Mouse (Mus musculus): Measurements from ENCODE around the gene Epor. TPM values are rescaled to one million over a fixed set of nuclear protein-coding genes. Genes with fewer than 3 reads are reported as not detected.
A peak's percentile ranks its signal among the peaks of the same experiment; 100 is the strongest.

Gene Epor
- polyA plus RNA-seq, 1 experiment from 2014 or later: 2.1 TPM

- H3K27ac ChIP-seq (replicated peaks): peak overlapping the region; percentile 71
- peak overlapping the region; percentile 64 for H3K4me3 ChIP-seq
- H3K9me3 ChIP-seq: no peaks in the 10 kb centered on the region
- H3K9ac ChIP-seq: peak overlapping the region; percentile 82
- peaks cover 14% of the 10 kb centered on the region for H3K4me1 ChIP-seq (replicated peaks)
- ATAC-seq (ENCODE audit: low read depth): peak; percentile 80
- WGBS: 1% methylated on average over 35 of the region's 35 CpGs
- H3K36me3 ChIP-seq: 0 out of 2 replicates have a peak, but pooled peaks cover 9% of the 10 kb centered on the region
- H3K4me2 ChIP-seq: peak overlapping the region; percentile 89
- H3K27me3 ChIP-seq: peaks cover 25% of the 10 kb centered on the region
Observed at GRCm38 (mm10) chr9:21917493-21918034, 45.7 kb downstream of the Epor start.

DNA sequence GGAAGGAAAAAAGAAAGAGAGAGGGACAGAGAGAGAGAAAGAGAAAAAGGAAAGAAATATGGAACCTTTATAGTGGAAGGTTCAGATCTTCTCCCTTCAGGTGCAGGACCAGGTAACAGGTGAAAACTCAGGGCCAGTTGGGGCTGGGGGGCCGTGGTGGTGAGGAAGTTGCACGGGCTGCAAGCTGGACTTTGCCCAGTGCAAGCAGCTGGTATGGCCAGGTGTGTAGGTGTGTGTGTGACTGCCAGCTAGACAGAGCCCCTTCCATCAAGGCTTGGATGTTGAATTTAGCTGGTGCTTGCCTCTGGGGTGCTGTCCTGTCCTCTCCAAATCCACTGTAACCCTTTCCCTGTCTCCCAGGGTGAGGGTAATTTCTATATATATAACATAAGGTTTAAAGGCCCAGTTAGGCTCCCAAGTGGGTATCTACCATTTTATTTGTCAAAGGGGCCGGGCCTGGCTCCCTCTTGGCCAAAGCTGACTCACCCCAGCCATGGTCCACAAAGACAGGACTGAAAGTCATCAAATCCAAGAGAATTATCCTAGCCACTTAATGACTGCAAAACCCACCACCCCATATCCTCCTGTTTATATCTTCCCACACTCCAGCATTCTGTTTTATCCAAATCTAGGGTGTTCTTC, 46.3 kb downstream of the Epor start:
- H3K4me3 ChIP-seq: peak overlapping the region; percentile 64
- peaks cover 14% of the 10 kb centered on the region for H3K4me1 ChIP-seq (replicated peaks)
- no peak for ATAC-seq (ENCODE audit: low read depth)
- H3K9me3 ChIP-seq: no peaks in the 10 kb centered on the region
- 64% methylated on average over 3 of the region's 3 CpGs for WGBS
- peaks cover 25% of the 10 kb centered on the region for H3K27me3 ChIP-seq
- peak overlapping the region; percentile 71; the same call in 1 of the 2 replicates for H3K27ac ChIP-seq (replicated peaks)
- H3K36me3 ChIP-seq: 0 out of 2 replicates have a peak, but pooled peaks cover 9% of the 10 kb centered on the region
- peak overlapping the region; percentile 89 for H3K4me2 ChIP-seq
- peak overlapping the region; percentile 82 for H3K9ac ChIP-seq

DNA sequence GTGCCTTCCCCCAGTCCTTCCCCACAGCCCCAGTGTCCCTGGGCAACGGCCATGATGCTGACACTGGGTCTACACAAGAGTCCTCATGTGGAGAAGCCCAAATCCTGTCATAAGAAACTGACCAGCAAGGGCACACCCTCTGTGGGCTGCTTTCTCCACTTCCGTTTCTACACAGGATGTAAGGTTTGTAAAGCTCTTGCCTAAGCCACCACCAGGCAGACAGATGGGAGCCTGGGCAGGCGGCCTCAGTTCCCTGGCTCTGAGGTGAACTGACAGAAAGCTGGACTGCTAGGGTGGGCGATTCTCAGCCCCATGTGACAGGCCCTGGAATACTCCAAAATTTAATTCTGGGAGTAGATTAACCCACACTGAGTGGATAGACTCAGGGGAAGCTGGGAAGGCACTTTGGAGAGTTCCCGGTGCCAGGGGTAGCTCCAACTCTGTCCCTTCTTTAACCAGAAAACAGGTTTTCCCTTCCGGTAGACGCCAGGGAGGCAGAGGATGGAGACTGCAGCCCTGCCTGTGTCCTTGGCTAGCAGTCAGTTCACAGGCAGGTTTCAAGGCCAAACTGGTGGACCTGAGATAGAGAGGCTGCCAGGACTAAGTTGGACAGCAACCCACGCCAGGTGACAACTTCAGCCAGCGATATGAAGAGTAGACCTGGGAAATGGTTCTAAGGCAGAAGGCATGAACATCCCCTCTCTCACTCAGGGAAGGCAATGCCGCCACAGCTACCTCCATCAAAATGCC, 53.7 kb downstream of the Epor start:
- H3K9me3 ChIP-seq: 0 out of 2 replicates have a peak, but pooled peaks cover 3% of the 10 kb centered on the region
- no peak overlapping the region for H3K9ac ChIP-seq
- no peaks in the 10 kb centered on the region for H3K4me1 ChIP-seq (replicated peaks)
- no peak overlapping the region for H3K27ac ChIP-seq (replicated peaks)
- no peak overlapping the region for H3K4me2 ChIP-seq
- ATAC-seq (ENCODE audit: low read depth): no peak
- peaks cover 17% of the 10 kb centered on the region; the same call in 1 of the 2 replicates for H3K36me3 ChIP-seq
- peaks cover under 1% of the 10 kb centered on the region; the same call in 1 of the 2 replicates for H3K27me3 ChIP-seq
- no peak overlapping the region for H3K4me3 ChIP-seq
- 83% methylated on average over 10 of the region's 10 CpGs for WGBS

Other genes with a start within 250 kb of the Epor start
- 13.8 and 16.1 TPM in 2 replicates for gene Ldlr, start 240.0 kb downstream of the Epor start, polyA plus RNA-seq (2015; fragmentation: Nextera tagmentation; extraction: Ambion mirVana)
- 17.5 and 21.0 TPM in 2 replicates for gene Spc24, start 203.2 kb downstream of the Epor start, polyA plus RNA-seq (2015; fragmentation: Nextera tagmentation; extraction: Ambion mirVana)
- gene Kank2, start 164.8 kb downstream of the Epor start, polyA plus RNA-seq (2015; fragmentation: Nextera tagmentation; extraction: Ambion mirVana): 5.3 and 5.9 TPM in 2 replicates
- gene Angptl8, start 128.0 kb downstream of the Epor start, polyA plus RNA-seq (2015; fragmentation: Nextera tagmentation; extraction: Ambion mirVana): 0.46 and 0.72 TPM in 2 replicates
- 21.3 and 22.8 TPM in 2 replicates for gene Dock6, start 110.9 kb downstream of the Epor start, polyA plus RNA-seq (2015; fragmentation: Nextera tagmentation; extraction: Ambion mirVana)
- gene Rab3d, start 45.3 kb downstream of the Epor start, polyA plus RNA-seq (2015; fragmentation: Nextera tagmentation; extraction: Ambion mirVana): 25.9 and 26.2 TPM in 2 replicates
- gene Ccdc159, start 36.0 kb downstream of the Epor start, polyA plus RNA-seq (2015; fragmentation: Nextera tagmentation; extraction: Ambion mirVana): 7.6 and 8.3 TPM in 2 replicates
- 41.7 and 47.4 TPM in 2 replicates for gene Tmem205, start 36.0 kb downstream of the Epor start, polyA plus RNA-seq (2015; fragmentation: Nextera tagmentation; extraction: Ambion mirVana)
- gene Plppr2, start 26.5 kb downstream of the Epor start, polyA plus RNA-seq (2015; fragmentation: Nextera tagmentation; extraction: Ambion mirVana): 69.5 and 73.1 TPM in 2 replicates
- gene Swsap1, start 7.8 kb downstream of the Epor start, polyA plus RNA-seq (2015; fragmentation: Nextera tagmentation; extraction: Ambion mirVana): 8.8 and 10.7 TPM in 2 replicates
- 1.7 and 1.9 TPM in 2 replicates for gene Rgl3, start 25.9 kb upstream of the Epor start, polyA plus RNA-seq (2015; fragmentation: Nextera tagmentation; extraction: Ambion mirVana)
- 3.2 and 3.8 TPM in 2 replicates for gene Ccdc151, start 39.1 kb upstream of the Epor start, polyA plus RNA-seq (2015; fragmentation: Nextera tagmentation; extraction: Ambion mirVana)
- gene Prkcsh, start 39.3 kb upstream of the Epor start, polyA plus RNA-seq (2015; fragmentation: Nextera tagmentation; extraction: Ambion mirVana): 101 and 108 TPM in 2 replicates
- gene Elavl3, start 88.5 kb upstream of the Epor start, polyA plus RNA-seq (2015; fragmentation: Nextera tagmentation; extraction: Ambion mirVana): 82.7 and 86.9 TPM in 2 replicates
- not detected in 2 replicates for gene Gm49318, start 107.8 kb upstream of the Epor start, polyA plus RNA-seq (2015; fragmentation: Nextera tagmentation; extraction: Ambion mirVana)
- 16.5 and 16.6 TPM in 2 replicates for gene Zfp653, start 107.9 kb upstream of the Epor start, polyA plus RNA-seq (2015; fragmentation: Nextera tagmentation; extraction: Ambion mirVana)
- 47.9 and 57.8 TPM in 2 replicates for gene Ecsit, start 121.9 kb upstream of the Epor start, polyA plus RNA-seq (2015; fragmentation: Nextera tagmentation; extraction: Ambion mirVana)
- gene Cnn1, start 135.7 kb upstream of the Epor start, polyA plus RNA-seq (2015; fragmentation: Nextera tagmentation; extraction: Ambion mirVana): 2.6 and 2.9 TPM in 2 replicates
- 170 and 172 TPM in 2 replicates for gene Elof1, start 153.7 kb upstream of the Epor start, polyA plus RNA-seq (2015; fragmentation: Nextera tagmentation; extraction: Ambion mirVana)
- gene Acp5, start 172.2 kb upstream of the Epor start, polyA plus RNA-seq (2015; fragmentation: Nextera tagmentation; extraction: Ambion mirVana): 1.4 and 1.6 TPM in 2 replicates
- 83.8 and 86.9 TPM in 2 replicates for gene Pigyl, start 193.3 kb upstream of the Epor start, polyA plus RNA-seq (2015; fragmentation: Nextera tagmentation; extraction: Ambion mirVana)
- gene Zfp872, start 224.6 kb upstream of the Epor start, polyA plus RNA-seq (2015; fragmentation: Nextera tagmentation; extraction: Ambion mirVana): 0.12 and 0.31 TPM in 2 replicates

Measured in neural tube, embryonic 13.5 days (tissue).